Mouse (Mus musculus): ENCODE measurements around the gene Aicda.

The Aicda gene

GRCm38 (mm10) chr6:122600066-122600646 is 46.6 kb downstream of the Aicda start:
- DNase-seq (ENCODE audit: low spot score in 2 of 2) = no peak

DNA sequence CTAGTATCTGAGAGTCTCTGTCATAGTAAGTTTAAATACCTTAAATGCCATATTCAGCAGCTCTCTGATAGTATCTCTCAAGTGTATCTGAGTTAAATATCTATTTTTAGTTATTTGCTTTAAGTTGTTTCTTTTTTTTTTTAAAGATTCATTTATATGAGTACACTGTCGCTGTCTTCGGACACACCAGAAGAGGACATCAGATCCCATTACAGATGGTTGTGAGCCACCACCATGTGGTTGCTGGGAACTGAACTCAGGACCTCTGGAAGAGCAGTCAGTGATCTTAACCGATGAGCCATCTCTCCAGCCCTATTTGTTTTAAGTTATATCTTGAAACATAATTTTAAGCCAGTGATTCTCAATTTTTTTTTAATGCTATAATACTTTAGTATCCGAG is 47.4 kb downstream of the Aicda start:
- DNase-seq (ENCODE audit: low spot score in 2 of 2) = no peak

DNA sequence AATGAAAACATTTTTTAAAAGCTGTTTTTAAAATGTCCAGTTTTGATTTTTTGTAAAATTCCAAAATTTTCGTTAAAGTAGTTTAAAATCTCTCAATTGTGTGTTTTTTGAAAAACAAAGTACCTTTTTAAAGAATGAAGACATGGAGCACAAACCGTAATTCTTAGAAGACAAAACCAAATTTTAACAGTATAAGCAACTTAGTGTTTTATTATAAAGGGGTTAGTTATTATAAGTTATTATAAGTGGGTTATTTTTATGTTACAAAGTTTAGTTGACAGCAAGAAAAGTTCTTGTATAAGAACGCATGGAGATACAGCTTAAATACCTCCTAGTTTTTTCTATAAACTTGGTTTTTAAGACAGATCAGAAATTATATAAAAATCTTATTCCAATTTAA is 48.0 kb downstream of the Aicda start:
- no peak for DNase-seq (ENCODE audit: low spot score in 2 of 2)

DNA sequence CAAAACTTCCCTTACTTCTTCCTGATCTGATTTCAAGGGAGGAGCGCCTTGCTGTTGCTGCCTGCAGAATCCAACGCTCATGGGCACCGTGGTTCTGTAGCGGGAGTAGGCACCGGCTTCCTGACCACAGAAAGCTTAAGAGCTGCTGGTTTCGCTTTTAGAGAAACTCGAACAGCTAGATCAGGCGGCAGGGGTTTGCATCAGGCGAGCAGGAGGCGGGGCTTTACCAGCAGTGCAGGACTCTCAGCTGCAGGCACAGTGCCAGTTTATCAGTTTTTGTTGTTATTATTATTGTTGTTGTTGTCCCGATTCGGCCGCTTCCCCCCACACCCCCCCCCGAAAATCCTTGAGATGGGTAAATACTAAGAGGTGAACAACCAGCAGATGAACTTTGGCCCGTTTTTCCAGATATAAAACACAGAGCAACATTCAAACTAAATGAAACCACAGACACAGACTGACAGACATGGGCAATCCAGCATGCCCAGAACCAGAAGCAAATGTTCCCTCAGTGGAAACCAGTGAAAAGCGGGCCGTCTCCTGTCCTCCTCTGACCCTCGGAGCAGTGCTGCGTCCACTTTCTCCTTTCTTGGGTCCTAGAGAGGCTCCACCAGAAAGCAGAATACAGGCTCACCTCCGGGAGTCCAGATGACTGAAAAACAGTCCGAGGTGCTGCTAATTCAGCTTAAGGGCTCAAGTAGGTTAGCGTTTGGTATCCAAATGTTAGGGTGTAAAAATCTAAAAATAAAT is 48.8 kb downstream of the Aicda start, which contains the start of gene Apobec1:
TSS of gene Apobec1 (minus strand) at position 203 of the 750 bp plus-strand sequence.
- peak; percentile 90 to 91 for DNase-seq (ENCODE audit: low spot score in 2 of 2)

DNA sequence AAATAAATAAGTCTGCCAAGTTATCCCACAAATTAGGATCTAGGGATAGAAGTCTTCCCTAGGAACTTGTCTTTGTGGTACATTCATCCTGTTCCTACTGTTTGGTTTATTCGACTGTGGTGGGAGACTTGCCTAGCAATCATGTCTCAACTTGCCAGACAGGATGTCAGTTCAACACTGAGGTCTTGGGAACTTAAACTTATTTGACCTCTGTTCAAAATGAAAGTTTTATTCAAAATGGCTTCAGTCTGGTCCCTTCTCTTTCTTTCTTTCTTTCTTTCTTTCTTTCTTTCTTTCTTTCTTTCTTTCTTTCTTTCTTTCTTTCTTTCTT is 49.4 kb downstream of the Aicda start:
- no peak for DNase-seq (ENCODE audit: low spot score in 2 of 2)

DNA sequence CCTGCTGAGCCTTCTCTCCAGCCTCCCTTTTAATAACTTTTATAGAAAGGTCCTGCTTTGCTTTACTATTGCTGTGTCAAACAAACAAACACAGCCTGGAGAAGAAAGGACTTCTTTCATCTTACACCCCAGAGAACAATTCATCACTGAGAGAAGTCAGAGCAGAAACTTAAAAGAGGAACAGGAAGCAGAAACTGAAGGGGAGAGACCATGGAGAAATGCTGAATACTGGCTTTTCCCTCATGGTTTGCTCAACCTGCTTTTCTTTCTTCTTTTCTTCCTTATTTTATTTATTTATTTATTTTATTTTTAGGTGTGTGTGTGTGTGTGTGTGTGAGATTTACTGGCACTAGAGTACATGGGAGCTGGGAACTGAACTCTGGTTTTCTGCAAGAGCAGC is 50.7 kb downstream of the Aicda start:
- DNase-seq (ENCODE audit: low spot score in 2 of 2) = peak in 1 of 2 experiments; percentile 29

- DNase-seq (ENCODE audit: low spot score in 2 of 2) = peak; percentile 32 to 38
These were observed 51.9 kb downstream of the Aicda start for GRCm38 (mm10) chr6:122605483-122605882.

DNA sequence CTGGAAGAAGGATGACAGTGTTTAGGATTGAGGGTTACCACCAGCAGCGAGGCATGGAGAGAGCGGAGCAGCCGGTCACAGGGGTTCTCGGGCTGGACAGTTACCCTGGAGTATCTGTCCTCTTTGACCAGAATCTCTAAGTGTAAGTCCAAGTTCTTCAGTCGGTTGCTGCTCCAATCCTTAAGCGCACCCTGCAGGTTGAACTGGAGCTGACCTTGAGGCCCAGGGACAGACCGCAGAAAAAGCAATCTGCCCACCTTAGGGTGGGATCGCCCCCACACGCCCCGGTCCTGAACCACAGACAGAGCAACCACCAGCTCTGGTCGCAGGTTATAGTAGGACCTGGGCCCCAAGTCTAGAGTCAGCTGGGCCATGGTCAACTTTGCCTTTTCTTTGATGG is 53.1 kb downstream of the Aicda start:
- no peak for DNase-seq (ENCODE audit: low spot score in 2 of 2)

DNA sequence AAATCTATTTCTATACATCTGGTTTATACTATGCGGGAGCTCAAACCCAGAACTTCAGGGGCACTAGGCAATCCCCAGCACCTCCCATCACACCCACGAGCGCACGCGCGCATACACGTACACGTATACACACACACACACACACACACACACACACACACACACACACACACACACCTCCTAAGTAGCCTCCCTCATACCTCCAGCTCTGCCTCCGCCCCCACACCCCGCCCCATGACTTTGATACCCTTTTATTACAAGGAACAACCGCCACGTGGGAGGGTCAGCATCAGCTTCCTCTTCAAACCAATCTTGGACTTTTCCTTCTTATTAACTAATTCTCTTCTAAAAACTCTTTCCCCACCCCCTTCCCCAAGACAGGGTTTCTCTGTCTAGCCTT is 54.1 kb downstream of the Aicda start:
- no peak for DNase-seq (ENCODE audit: low spot score in 2 of 2)

- DNase-seq (ENCODE audit: low spot score in 2 of 2) = no peak
These were observed 55.1 kb downstream of the Aicda start for GRCm38 (mm10) chr6:122608434-122609376.

GRCm38 (mm10) chr6:122609377-122609728 is 55.8 kb downstream of the Aicda start:
- DNase-seq (ENCODE audit: low spot score in 2 of 2) = no peak

GRCm38 (mm10) chr6:122609771-122610170 is 56.2 kb downstream of the Aicda start, which contains the start of gene Gdf3:
Gdf3 (minus strand) TSS chr6:122610087.
- no peak for DNase-seq (ENCODE audit: low spot score in 2 of 2)

- DNase-seq (ENCODE audit: low spot score in 2 of 2) = no peak
These were observed 58.8 kb downstream of the Aicda start for GRCm38 (mm10) chr6:122612426-122612825.
